In the genomic region with DNA sequence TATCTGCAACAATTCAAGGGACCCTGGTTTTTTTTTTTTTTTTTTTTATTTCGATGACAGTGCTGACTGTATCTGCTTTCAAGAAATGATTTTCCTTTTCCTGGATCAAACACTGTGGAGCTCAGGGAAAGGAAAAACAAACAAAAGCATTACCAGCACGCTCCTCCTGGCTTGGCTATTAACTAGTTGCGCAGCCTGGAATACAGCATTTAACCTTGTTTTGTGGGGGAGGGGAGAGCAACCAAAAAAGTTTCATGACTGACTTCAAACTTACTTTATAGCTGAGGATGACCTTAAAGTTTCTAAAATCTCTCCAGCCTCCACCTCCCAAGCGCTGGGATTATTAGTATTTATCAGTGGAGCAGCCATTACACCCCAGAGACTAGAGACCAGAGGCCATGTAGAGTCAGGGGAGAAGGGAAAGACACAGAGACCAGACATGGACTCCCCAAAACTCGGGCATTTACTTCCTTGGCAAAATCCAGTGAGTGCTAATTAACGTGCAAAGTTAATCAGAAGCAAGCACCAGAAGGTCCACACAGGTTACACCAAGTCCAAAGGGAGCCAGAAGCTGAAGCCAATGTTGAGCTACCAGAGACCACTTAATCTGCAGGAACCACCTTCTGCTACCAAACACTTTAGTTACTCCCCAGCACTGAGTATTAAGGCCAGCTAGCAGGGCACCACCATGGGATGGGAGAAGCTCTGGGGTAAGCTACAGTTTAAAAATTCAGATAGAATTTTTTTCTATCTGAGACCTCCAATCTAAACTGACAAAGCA, we compare ENCODE assay signal across 15 mouse cellular contexts. TPM values are rescaled to one million over a fixed set of nuclear protein-coding genes. Genes with fewer than 3 reads are reported as not detected.
DNase-seq lines count a peak whose midpoint lies in the region; ATAC-seq and TF ChIP-seq lines count a peak whose summit lies in the region.
"Had no signal": no experiment of that assay in that cellular context is flagged by ENCODE, and none has a peak within 500 bp of the region (broad histone marks: within the 10 kb centered on the region; RNA-seq: fewer than 3 reads in every experiment).

No protein-coding gene starts in this region.

- H3K27ac ChIP-seq in heart, adult 2 months, result peak overlapping the region; percentile 33
- no peak overlapping the region for H3K27ac ChIP-seq in embryonic facial prominence, embryonic 10.5 days (replicated peaks)
- peak overlapping the region; percentile 32 for H3K27ac ChIP-seq in kidney, postnatal 0 days
- peak overlapping the region; percentile 68 for H3K27ac ChIP-seq in liver, embryonic 15.5 days (replicated peaks)
- H3K27ac ChIP-seq in forebrain, embryonic 16.5 days (ENCODE audit: low read length), result no peak overlapping the region

- no peak overlapping the region for H3K4me3 ChIP-seq in heart, adult 2 months
- peak overlapping the region; percentile 30; the same call in 1 of the 2 replicates for H3K4me3 ChIP-seq in embryonic facial prominence, embryonic 10.5 days
- H3K4me3 ChIP-seq in kidney, postnatal 0 days (replicated peaks; ENCODE audit: low read depth, low read length), result no peak overlapping the region
- no peak overlapping the region for H3K4me3 ChIP-seq in liver, embryonic 15.5 days (replicated peaks)
- no peak overlapping the region for H3K4me3 ChIP-seq in forebrain, embryonic 16.5 days (replicated peaks; ENCODE audit: low read length)

- TF ChIP-seq EP300 in heart, adult 2 months (IDR thresholded peaks at IDR 0.05; ENCODE audit: insufficient read depth, low read depth, low read length), result no peak

- TF ChIP-seq POLR2A in heart, adult 2 months (IDR thresholded peaks at IDR 0.05; ENCODE audit: insufficient read depth, low read depth, low read length), result no peak

- peaks cover 2% of the 10 kb centered on the region; the same call in 1 of the 2 replicates for H3K9me3 ChIP-seq in embryonic facial prominence, embryonic 10.5 days
- H3K9me3 ChIP-seq in kidney, postnatal 0 days (replicated peaks; ENCODE audit: low read length), result no peaks in the 10 kb centered on the region
- no peaks in the 10 kb centered on the region for H3K9me3 ChIP-seq in liver, embryonic 15.5 days (replicated peaks)
- H3K9me3 ChIP-seq in forebrain, embryonic 16.5 days (ENCODE audit: control insufficient read depth, low read length), result no peaks in the 10 kb centered on the region

- no peak for TF ChIP-seq CTCF in heart, adult 2 months (IDR thresholded peaks at IDR 0.05)
- TF ChIP-seq CTCF in kidney, postnatal 0 days (IDR thresholded peaks at IDR 0.05; ENCODE audit: low read depth), result no peak

- H3K9ac ChIP-seq in heart, adult 2 months (ENCODE audit: low read depth, low read length), result no peak overlapping the region
- no peak overlapping the region for H3K9ac ChIP-seq in kidney, postnatal 0 days (ENCODE audit: low read depth, low read length)
- no peak overlapping the region for H3K9ac ChIP-seq in liver, embryonic 15.5 days
- H3K9ac ChIP-seq in forebrain, embryonic 16.5 days (replicated peaks; ENCODE audit: low read depth, low read length), result no peak overlapping the region

- DNase-seq in heart, adult 2 months, result no peak
- no peak for DNase-seq in heart, adult 9 months (ENCODE audit: low spot score in 2 of 2)
- DNase-seq in embryonic facial prominence, embryonic 10.5 days (ENCODE audit: low spot score), result no peak
- DNase-seq in kidney, postnatal 0 days (ENCODE audit: low spot score), result no peak
- DNase-seq in cerebellum, postnatal 10 days, result no peak
- DNase-seq: B cell, adult 2 months; cerebellum, adult 11-12 months; heart, adult 18-20 months; heart, postnatal 10 days; lung, adult 18-20 months; lung, postnatal 4 days had no signal

- peaks cover 10% of the 10 kb centered on the region for H3K4me1 ChIP-seq in heart, adult 2 months (ENCODE audit: control insufficient read depth, insufficient read depth, low read length)
- H3K4me1 ChIP-seq in embryonic facial prominence, embryonic 10.5 days, result peaks cover 46% of the 10 kb centered on the region
- H3K4me1 ChIP-seq in kidney, postnatal 0 days (replicated peaks; ENCODE audit: insufficient read depth, low read length), result no peaks in the 10 kb centered on the region; the same call in 1 of the 2 replicates
- peaks cover 70% of the 10 kb centered on the region for H3K4me1 ChIP-seq in liver, embryonic 15.5 days (replicated peaks)
- peaks cover 26% of the 10 kb centered on the region for H3K4me1 ChIP-seq in forebrain, embryonic 16.5 days (replicated peaks; ENCODE audit: control insufficient read depth, insufficient read depth, low read length)

- no peaks in the 10 kb centered on the region for H3K27me3 ChIP-seq in heart, adult 2 months (ENCODE audit: control insufficient read depth, insufficient read depth, low read length)
- H3K27me3 ChIP-seq in embryonic facial prominence, embryonic 10.5 days (replicated peaks; ENCODE audit: low read depth, poor library complexity, severe bottlenecking), result no peaks in the 10 kb centered on the region
- no peaks in the 10 kb centered on the region for H3K27me3 ChIP-seq in kidney, postnatal 0 days (ENCODE audit: insufficient read depth, low read length)
- H3K27me3 ChIP-seq in liver, embryonic 15.5 days, result no peaks in the 10 kb centered on the region
- H3K27me3 ChIP-seq in forebrain, embryonic 16.5 days (replicated peaks; ENCODE audit: control insufficient read depth, insufficient read depth, low read length), result no peaks in the 10 kb centered on the region

- 60% methylated on average over 6 of the region's 6 CpGs for WGBS in heart, adult 2 months
- 69% methylated on average over 6 of the region's 6 CpGs for WGBS in embryonic facial prominence, embryonic 10.5 days
- WGBS in kidney, postnatal 0 days, result 45% methylated on average over 6 of the region's 6 CpGs
- WGBS in liver, embryonic 15.5 days (ENCODE audit: insufficient replicate concordance), result 52% methylated on average over 6 of the region's 6 CpGs
- WGBS in forebrain, embryonic 16.5 days, result 73% methylated on average over 6 of the region's 6 CpGs

- ATAC-seq in kidney, postnatal 0 days (replicated peaks; ENCODE audit: low FRiP score, low read depth), result no peak
- no peak for ATAC-seq in liver, embryonic 15.5 days (ENCODE audit: insufficient read depth)
- no peak for ATAC-seq in inflammation-experienced regulatory T-cells, adult 6 months
- ATAC-seq in forebrain, embryonic 16.5 days, result no peak
- ATAC-seq: hindbrain, embryonic 16.5 days had no signal

- intact Hi-C loops in heart, adult 2 months (cut with DNase I), result no loop called here

- 0 out of 2 replicates have a peak overlapping the region, but pooled peaks have one; percentile 0 for H3K4me2 ChIP-seq in kidney, postnatal 0 days (ENCODE audit: low read length)
- H3K4me2 ChIP-seq in liver, embryonic 15.5 days, result peak overlapping the region; percentile 96
- no peak overlapping the region for H3K4me2 ChIP-seq in forebrain, embryonic 16.5 days (ENCODE audit: low read length)

- H3K36me3 ChIP-seq in heart, adult 2 months (ENCODE audit: control insufficient read depth, insufficient read depth, low read length), result peaks cover 1% of the 10 kb centered on the region; the same call in 1 of the 2 replicates
- peaks cover 20% of the 10 kb centered on the region for H3K36me3 ChIP-seq in embryonic facial prominence, embryonic 10.5 days (replicated peaks)
- H3K36me3 ChIP-seq in kidney, postnatal 0 days (ENCODE audit: insufficient read depth, low read length), result no peaks in the 10 kb centered on the region
- 0 out of 2 replicates have a peak, but pooled peaks cover 10% of the 10 kb centered on the region for H3K36me3 ChIP-seq in liver, embryonic 15.5 days (replicated peaks)
- no peaks in the 10 kb centered on the region for H3K36me3 ChIP-seq in forebrain, embryonic 16.5 days (ENCODE audit: control insufficient read depth, insufficient read depth)

- peaks cover 3% of the 10 kb centered on the region for H3K79me2 ChIP-seq in heart, adult 2 months (replicated peaks; ENCODE audit: control insufficient read depth, insufficient read depth, low read length)

RNA-seq across cellular contexts. Expression of a gene that starts 3.7 kb away (rescaled TPM):
- 10 to 100 TPM; 66.4 to 68.1 TPM for total RNA-seq in heart, adult 2 months (2021)
- polyA plus RNA-seq in heart, adult 2 months (2012; rRNA removed), result 22.7 and 39.4 TPM in 2 replicates
- polyA plus RNA-seq in embryonic facial prominence, embryonic 10.5 days (2016; fragmentation: Nextera tagmentation; extraction: Ambion mirVana), result 37.1 and 42.5 TPM in 2 replicates
- 19.6 and 21.8 TPM in 2 replicates for polyA plus RNA-seq in kidney, postnatal 0 days (2015; fragmentation: Nextera tagmentation; extraction: Ambion mirVana)
- polyA plus RNA-seq in liver, embryonic 15.5 days (2015; fragmentation: Nextera tagmentation; extraction: Ambion mirVana), result 7.0 and 7.3 TPM in 2 replicates
- 100 to 1,000 TPM in 2 of 3 experiments, 10 to 100 TPM in 1; 72.1 to 124 (median 106) TPM for polyA plus RNA-seq in inflammation-experienced regulatory T-cells, adult 6 months (2017; shearing (Covaris generic))
- 51.3 and 51.6 TPM in 2 replicates for polyA plus RNA-seq in forebrain, embryonic 16.5 days (2015; fragmentation: Nextera tagmentation; extraction: Ambion mirVana)

RNA-seq across cellular contexts. Expression of a gene that starts 12.5 kb away (rescaled TPM):
- total RNA-seq in heart, adult 2 months (2021), result 10 to 100 TPM; 78.3 to 92.2 TPM
- polyA plus RNA-seq in heart, adult 2 months (2012; rRNA removed), result 22.6 and 42.4 TPM in 2 replicates
- polyA plus RNA-seq in embryonic facial prominence, embryonic 10.5 days (2016; fragmentation: Nextera tagmentation; extraction: Ambion mirVana), result 221 and 225 TPM in 2 replicates
- polyA plus RNA-seq in kidney, postnatal 0 days (2015; fragmentation: Nextera tagmentation; extraction: Ambion mirVana), result 151 and 163 TPM in 2 replicates
- polyA plus RNA-seq in liver, embryonic 15.5 days (2015; fragmentation: Nextera tagmentation; extraction: Ambion mirVana), result 78.6 and 88.4 TPM in 2 replicates
- 100 to 1,000 TPM; 115 to 161 (median 118) TPM for polyA plus RNA-seq in inflammation-experienced regulatory T-cells, adult 6 months (2017; shearing (Covaris generic))
- polyA plus RNA-seq in forebrain, embryonic 16.5 days (2015; fragmentation: Nextera tagmentation; extraction: Ambion mirVana), result 148 and 153 TPM in 2 replicates

Comparison
In these comparisons a context has a peak if more than half of its experiments do, and no peak if none do; other contexts are left out.
1. H3K27ac ChIP-seq: peak in heart, adult 2 months (single experiment), kidney, postnatal 0 days (single experiment) and liver, embryonic 15.5 days (single experiment); none in embryonic facial prominence, embryonic 10.5 days (single experiment) and forebrain, embryonic 16.5 days (single experiment).